Mouse (Mus musculus) adrenal gland, adult (tissue): ENCODE data around the gene Racgap1.

Experiments used
- DNase-seq, 2 experiments: peaks; one replicate each; pipeline ENCODE4 v3.0.0; 2022 to 2023; ENCODE audit warnings: low spot score in 1 of 2; ENCODE audit not compliant: inconsistent age in 2 of 2

Racgap1 gene

GRCm38 (mm10) chr15:99619821-99620220, 31.6 kb downstream of the Racgap1 start:
- no peak for DNase-seq

GRCm38 (mm10) chr15:99618595-99618994, 32.9 kb downstream of the Racgap1 start:
- DNase-seq, result no peak

- DNase-seq, result no peak
These were observed 36.2 kb downstream of the Racgap1 start for GRCm38 (mm10) chr15:99615246-99615645.

- DNase-seq, result no peak
These were observed 36.7 kb downstream of the Racgap1 start for GRCm38 (mm10) chr15:99614753-99615152.

- DNase-seq, result no peak
These were observed 37.2 kb downstream of the Racgap1 start for GRCm38 (mm10) chr15:99614273-99614672.

- no peak for DNase-seq
These were observed 39.9 kb downstream of the Racgap1 start for GRCm38 (mm10) chr15:99611563-99611962.

GRCm38 (mm10) chr15:99608382-99609125, 42.9 kb downstream of the Racgap1 start:
- DNase-seq, result no peak

- DNase-seq, result peak in 1 of 2 experiments; percentile 40
These were observed 43.9 kb downstream of the Racgap1 start for GRCm38 (mm10) chr15:99607388-99608113.

GRCm38 (mm10) chr15:99606515-99606914, 44.9 kb downstream of the Racgap1 start:
- DNase-seq, result no peak

- DNase-seq, result no peak
These were observed 45.9 kb downstream of the Racgap1 start for GRCm38 (mm10) chr15:99605595-99605994.

- no peak for DNase-seq
These were observed 48.2 kb downstream of the Racgap1 start for GRCm38 (mm10) chr15:99603216-99603615.

- no peak for DNase-seq
These were observed 49.1 kb downstream of the Racgap1 start for GRCm38 (mm10) chr15:99602206-99602820.

- no peak for DNase-seq
These were observed 49.7 kb downstream of the Racgap1 start for GRCm38 (mm10) chr15:99601823-99602120.

- no peak for DNase-seq
These were observed 50.3 kb downstream of the Racgap1 start, which contains the start of gene Aqp6 for GRCm38 (mm10) chr15:99600986-99601822. TSS of gene Aqp6 (plus strand) at chr15:99601400.

- no peak for DNase-seq
These were observed 52.0 kb downstream of the Racgap1 start for GRCm38 (mm10) chr15:99599245-99600070.

- DNase-seq, result no peak
These were observed 53.9 kb downstream of the Racgap1 start for GRCm38 (mm10) chr15:99597596-99597995.

GRCm38 (mm10) chr15:99596841-99597240, 54.6 kb downstream of the Racgap1 start:
- DNase-seq, result no peak

- peak; percentile 84 to 95 for DNase-seq
These were observed 55.3 kb downstream of the Racgap1 start for GRCm38 (mm10) chr15:99596056-99596687.

- no peak for DNase-seq
These were observed 56.5 kb downstream of the Racgap1 start for GRCm38 (mm10) chr15:99594951-99595350.

GRCm38 (mm10) chr15:99592877-99593276, 58.6 kb downstream of the Racgap1 start:
- no peak for DNase-seq
